Mouse (Mus musculus): ENCODE measurements around the gene Rpp30.

DNA sequence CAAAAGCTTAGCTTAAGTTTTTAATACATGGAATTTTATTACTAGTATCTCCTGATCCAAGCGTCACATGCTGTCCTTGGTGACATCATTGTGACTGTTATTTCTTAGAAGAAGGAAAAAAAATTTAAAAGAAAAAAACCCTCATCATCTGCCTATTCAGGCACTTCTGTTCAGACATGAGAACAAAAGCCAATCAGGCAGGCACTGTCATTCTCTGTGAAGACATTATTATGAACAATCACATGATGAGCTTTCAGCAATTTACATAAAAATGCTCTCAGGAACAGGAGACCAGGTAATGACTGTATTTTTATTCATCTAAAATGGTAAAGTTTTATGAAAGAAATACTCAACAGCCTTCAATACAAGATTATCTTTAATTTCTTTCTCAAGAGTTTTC lies 14.7 kb downstream of the Rpp30 start:
- no peak for TF ChIP-seq CTCF (IDR thresholded peaks at IDR 0.05; ENCODE audit: extremely low read depth, insufficient read length, insufficient replicate concordance, low read depth, low read length)
- no peak for TF ChIP-seq POLR2A (IDR thresholded peaks at IDR 0.05; ENCODE audit: low read depth, low read length)

Measured in small intestine, adult 2 months (tissue).